Mouse (Mus musculus) lung, adult 2 months (tissue): ENCODE measurements around the gene Narf. TPM values are rescaled to one million over a fixed set of nuclear protein-coding genes. Genes with fewer than 3 reads are reported as not detected.

Source experiments
- DNase-seq: peaks from one replicate; pipeline ENCODE4 v3.0.0; 2022
- H3K4me1 ChIP-seq: fragments of 200-500 bp; 2 replicates; pipeline ENCODE4 v1.6.1; 2011; ENCODE audit warnings: low read length; ENCODE audit not compliant: control insufficient read depth, insufficient read depth
- H3K4me3 ChIP-seq: fragments of 200-500 bp; replicated peaks from 2 replicates; pipeline ENCODE3; 2011; ENCODE audit warnings: low read depth, mild to moderate bottlenecking, control low read depth, low read length; ENCODE audit errors: extremely low read depth
- CTCF ChIP-seq: fragments of 200-500 bp; IDR thresholded peaks from 2 replicates; pipeline ENCODE4 v1.5.1; 2011; ENCODE audit warnings: mild to moderate bottlenecking, low read length, control low read depth; ENCODE audit not compliant: insufficient read depth
- POLR2A ChIP-seq: fragments of 200-500 bp; IDR thresholded peaks from 2 replicates; pipeline ENCODE4 v1.6.1; 2011; ENCODE audit warnings: low read depth, mild to moderate bottlenecking, control low read depth, low read length, borderline replicate concordance; ENCODE audit errors: extremely low read depth
- WGBS: fragments of 180-500 bp; shearing (Covaris S2); methylation state at CpG from one replicate; pipeline ENCODE4 v1.1.7; 2018; 5-methylcytosine and 5-hydroxymethylcytosine counted together
- polyA plus RNA-seq: library from polyadenylated mRNA; depleted of rRNA; stranded (reverse); fragments of >200 nt; gene quantifications from 2 replicates; pipeline ENCODE4 v1.2.3, GENCODE M21; 2012; rRNA removed

The Narf gene
- polyA plus RNA-seq, 1 experiment: 21.5 TPM

DNA sequence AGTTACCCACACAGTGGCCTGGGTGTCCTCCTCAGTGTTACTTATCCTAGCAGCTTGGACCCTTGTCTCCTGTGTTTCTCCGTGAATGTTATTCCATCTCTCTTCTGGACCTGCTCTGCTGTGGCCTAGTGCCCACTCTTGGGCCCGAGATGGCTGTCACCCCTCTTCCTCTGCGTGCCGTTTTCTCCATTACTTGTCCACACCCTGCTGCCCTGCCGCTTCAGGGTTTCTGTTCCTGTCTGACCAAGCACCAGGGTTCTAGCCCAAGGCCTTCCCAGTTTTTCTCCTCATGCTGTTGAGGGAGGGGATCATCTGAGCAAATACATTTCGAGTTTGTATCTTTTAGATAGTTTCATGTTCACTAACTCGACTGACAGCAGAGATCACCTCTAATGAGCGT lies 40.5 kb downstream of the Narf start:
- no peak for TF ChIP-seq CTCF
- no peak for TF ChIP-seq POLR2A
- 79% methylated on average over 8 of the region's 8 CpGs for WGBS

DNA sequence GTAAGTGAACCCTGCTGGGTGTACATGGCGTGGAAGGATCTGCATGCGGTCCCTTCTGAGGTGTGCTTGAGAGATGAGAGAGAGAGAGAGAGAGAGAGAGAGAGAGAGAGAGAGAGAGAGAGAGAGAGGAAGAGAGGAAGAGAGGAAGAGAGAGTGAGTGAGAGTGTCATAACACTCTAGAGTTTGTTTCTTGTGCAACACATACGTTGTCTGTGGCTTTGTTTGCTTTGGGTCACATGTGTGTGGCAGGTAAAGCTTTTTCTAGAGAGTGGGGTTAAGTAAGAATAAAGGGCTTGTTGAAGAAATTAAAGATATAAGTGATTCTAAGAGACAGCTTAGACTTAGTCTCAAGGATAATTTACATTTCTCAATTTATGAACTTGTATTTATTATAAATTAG lies 41.0 kb downstream of the Narf start:
- H3K4me3 ChIP-seq: no peak overlapping the region
- 74% methylated on average over 3 of the region's 3 CpGs for WGBS
- no peaks in the 10 kb centered on the region; the same call in 1 of the 2 replicates for H3K4me1 ChIP-seq
- DNase-seq: no peak
- TF ChIP-seq POLR2A (no peak), CTCF (no peak)

More for the DNA sequence above, 40.5 kb downstream of the Narf start:
- DNase-seq: no peak
- no peak overlapping the region for H3K4me3 ChIP-seq
- H3K4me1 ChIP-seq: no peaks in the 10 kb centered on the region; the same call in 1 of the 2 replicates

DNA sequence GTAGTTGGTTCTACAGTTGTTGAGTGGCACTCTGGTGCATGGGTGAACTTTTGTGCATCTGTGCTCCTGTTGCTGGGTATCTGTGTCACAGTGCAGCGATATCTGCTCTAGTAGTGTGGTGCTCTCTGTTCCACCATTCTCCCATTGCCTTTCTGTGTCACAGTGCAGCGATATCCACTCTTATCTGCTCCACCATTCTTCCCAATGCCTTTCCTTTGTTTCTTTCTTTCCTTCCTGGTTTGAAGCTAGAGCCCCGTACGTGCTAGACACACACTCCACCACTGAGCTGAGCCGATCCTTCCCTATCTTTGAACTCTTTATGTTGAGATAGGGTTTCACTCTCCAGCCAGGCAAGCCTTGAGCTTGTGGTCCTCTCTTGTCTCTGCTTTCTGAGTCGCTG lies 45.9 kb downstream of the Narf start:
- no peak overlapping the region for H3K4me3 ChIP-seq
- 49% methylated on average over 6 of the region's 6 CpGs for WGBS

DNA sequence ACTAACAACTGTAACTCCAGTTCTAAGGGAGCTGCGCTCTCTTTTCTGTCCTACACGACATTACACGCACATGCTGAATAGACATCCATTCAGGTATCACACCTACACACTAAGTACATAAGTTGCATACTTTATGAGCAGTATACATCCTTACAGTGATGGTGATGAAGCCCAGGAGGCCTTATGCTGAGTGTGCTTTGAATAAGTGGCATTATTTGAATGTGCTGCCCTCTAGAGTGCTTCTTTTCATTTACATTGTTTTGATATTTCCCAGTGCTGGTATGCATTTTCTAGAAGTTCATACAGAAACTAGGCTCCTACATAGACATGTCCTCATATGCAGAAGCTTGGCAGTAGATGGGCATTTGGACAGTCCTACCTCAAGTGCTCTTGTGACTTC lies 52.8 kb downstream of the Narf start:
- H3K4me1 ChIP-seq: no peaks in the 10 kb centered on the region
- DNase-seq: no peak
- WGBS: 91% methylated on average over 3 of the region's 3 CpGs
- H3K4me3 ChIP-seq: no peak overlapping the region
- no peak for TF ChIP-seq CTCF
- TF ChIP-seq POLR2A: no peak

More for the DNA sequence above, 45.9 kb downstream of the Narf start:
- DNase-seq: no peak
- no peak for TF ChIP-seq CTCF
- TF ChIP-seq POLR2A: no peak
- no peaks in the 10 kb centered on the region; the same call in 1 of the 2 replicates for H3K4me1 ChIP-seq

DNA sequence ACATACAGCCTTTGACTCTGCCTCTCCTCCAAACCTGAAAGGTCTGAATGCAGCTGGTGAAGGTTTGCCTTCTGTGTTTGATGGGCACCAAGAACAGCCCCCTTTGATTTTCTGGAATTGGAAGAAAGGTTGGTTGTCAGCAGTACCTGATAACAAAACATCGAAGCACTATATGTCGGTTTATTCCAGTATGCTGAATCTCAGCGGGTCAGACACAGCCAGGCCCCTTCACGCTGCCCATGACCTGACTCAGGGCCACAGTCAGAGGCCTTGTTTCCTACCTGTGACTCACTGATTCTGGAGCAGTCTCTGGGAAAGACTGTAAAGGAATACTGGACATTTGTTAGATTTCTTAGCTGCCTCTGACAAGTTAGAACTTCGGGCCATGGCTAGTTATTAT lies 57.7 kb downstream of the Narf start:
- no peak for DNase-seq
- no peaks in the 10 kb centered on the region for H3K4me1 ChIP-seq
- no peak overlapping the region for H3K4me3 ChIP-seq
- no peak for TF ChIP-seq POLR2A
- TF ChIP-seq CTCF: no peak
- WGBS: 92% methylated on average over 5 of the region's 5 CpGs

DNA sequence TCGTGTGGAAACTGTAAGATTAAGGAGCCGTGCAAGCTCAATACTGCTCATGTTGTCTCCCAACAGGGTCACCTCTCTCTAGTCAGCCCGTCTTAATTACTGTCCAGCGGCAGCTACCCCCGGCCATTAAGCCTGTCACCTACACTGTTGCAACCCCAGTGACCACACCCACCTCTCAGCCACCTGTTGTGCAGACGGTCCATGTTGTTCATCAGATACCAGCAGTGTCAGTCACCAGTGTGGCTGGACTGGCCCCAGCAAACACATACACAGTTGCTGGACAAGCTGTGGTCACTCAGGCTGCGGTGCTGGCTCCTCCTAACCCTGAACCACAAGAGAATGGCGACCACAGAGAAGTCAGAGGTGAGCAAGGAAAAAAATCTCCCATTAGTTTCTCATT lies 61.4 kb downstream of the Narf start:
- TF ChIP-seq POLR2A: no peak
- WGBS: 88% methylated on average over 8 of the region's 8 CpGs
- DNase-seq: no peak
- H3K4me1 ChIP-seq: no peaks in the 10 kb centered on the region
- no peak overlapping the region for H3K4me3 ChIP-seq

DNA sequence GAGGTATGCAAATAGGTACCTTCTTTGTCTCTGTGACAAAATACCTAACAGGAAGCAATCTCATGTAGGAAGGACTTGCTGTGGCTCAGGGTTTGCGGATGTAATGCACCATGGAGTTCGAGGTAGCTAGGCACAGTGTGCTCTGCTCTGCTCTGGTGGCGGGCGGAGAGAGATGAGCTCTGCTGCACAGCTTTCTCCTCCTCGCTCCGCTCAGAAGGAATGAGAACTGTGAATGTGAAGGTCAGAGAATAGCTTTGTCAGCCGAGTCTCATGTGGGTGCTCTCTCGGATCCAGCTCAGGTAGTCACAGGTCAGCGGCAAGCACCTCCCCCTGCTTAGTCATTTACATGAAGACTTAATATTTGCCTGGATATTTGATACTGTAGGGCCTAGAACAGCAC lies 63.2 kb downstream of the Narf start:
- H3K4me3 ChIP-seq: no peak overlapping the region
- WGBS: 84% methylated on average over 9 of the region's 9 CpGs
- DNase-seq: no peak
- H3K4me1 ChIP-seq: no peaks in the 10 kb centered on the region
- TF ChIP-seq CTCF: no peak
- no peak for TF ChIP-seq POLR2A

DNA sequence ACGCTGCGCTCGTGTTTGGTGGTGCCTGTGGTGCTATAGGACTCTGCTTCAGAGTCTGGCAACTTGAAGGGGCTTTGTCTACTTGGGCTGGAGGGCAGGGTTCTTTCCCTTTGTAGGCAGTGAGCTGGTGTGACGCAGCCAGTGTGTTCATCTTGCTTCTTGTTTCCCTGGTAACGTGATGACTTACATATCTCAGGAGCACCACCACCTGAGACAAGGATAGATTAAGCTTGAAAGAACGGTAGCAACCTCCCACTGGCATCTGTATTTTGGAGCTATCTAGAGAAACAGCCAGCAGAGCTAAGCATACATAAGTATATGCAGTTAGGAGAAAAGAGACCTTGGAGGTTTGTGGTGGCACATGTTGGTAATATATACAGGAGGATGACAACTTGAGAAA lies 68.3 kb downstream of the Narf start:
- TF ChIP-seq CTCF (no peak), POLR2A (no peak)
- DNase-seq: no peak
- no peaks in the 10 kb centered on the region for H3K4me1 ChIP-seq
- WGBS: 96% methylated on average over 6 of the region's 6 CpGs
- no peak overlapping the region for H3K4me3 ChIP-seq

Other genes with a start within 250 kb of the Narf start
- 61.2 and 75.3 TPM in 2 replicates for gene Csnk1d, start 245.9 kb upstream of the Narf start, polyA plus RNA-seq
- 5.8 and 6.4 TPM in 2 replicates for gene Cd7, start 197.8 kb upstream of the Narf start, polyA plus RNA-seq
- 0.06 and 0.51 TPM in 2 replicates for gene Sectm1b, start 173.7 kb upstream of the Narf start, polyA plus RNA-seq
- not detected in 2 replicates for gene Sectm1a, start 156.0 kb upstream of the Narf start, polyA plus RNA-seq
- not detected in 2 replicates for gene Tex19.2, start 118.6 kb upstream of the Narf start, polyA plus RNA-seq
- not detected in 2 replicates for gene Tex19.1, start 91.1 kb upstream of the Narf start, polyA plus RNA-seq
- gene Uts2r, start 77.0 kb upstream of the Narf start, polyA plus RNA-seq: 0.13 TPM in 1 of 2 replicates, not detected in the other
- 13.4 and 13.9 TPM in 2 replicates for gene Hexdc, start 32.8 kb upstream of the Narf start, polyA plus RNA-seq
- gene Ogfod3, start 32.5 kb upstream of the Narf start, polyA plus RNA-seq: 11.5 and 14.1 TPM in 2 replicates
- 23.7 and 25.3 TPM in 2 replicates for gene Cybc1, start 7.9 kb upstream of the Narf start, polyA plus RNA-seq
- 30.3 and 34.2 TPM in 2 replicates for gene Foxk2, start 22.7 kb downstream of the Narf start, polyA plus RNA-seq
- 41.5 and 45.3 TPM in 2 replicates for gene Wdr45b, start 117.2 kb downstream of the Narf start, polyA plus RNA-seq
- 2.4 and 2.7 TPM in 2 replicates for gene Rab40b, start 151.0 kb downstream of the Narf start, polyA plus RNA-seq
- gene Fn3krp, start 184.1 kb downstream of the Narf start, polyA plus RNA-seq: 6.1 and 9.0 TPM in 2 replicates
- 1.7 and 3.3 TPM in 2 replicates for gene Fn3k, start 197.7 kb downstream of the Narf start, polyA plus RNA-seq
- 39.0 and 51.3 TPM in 2 replicates for gene Tbcd, start 214.7 kb downstream of the Narf start, polyA plus RNA-seq